Mouse (Mus musculus): ENCODE results near the gene Src. TPM values are rescaled to one million over a fixed set of nuclear protein-coding genes. Genes with fewer than 3 reads are reported as not detected.

The Src gene
- total RNA-seq, 2 experiments from 2014 or later, result 0.42 to 0.75 TPM

DNA sequence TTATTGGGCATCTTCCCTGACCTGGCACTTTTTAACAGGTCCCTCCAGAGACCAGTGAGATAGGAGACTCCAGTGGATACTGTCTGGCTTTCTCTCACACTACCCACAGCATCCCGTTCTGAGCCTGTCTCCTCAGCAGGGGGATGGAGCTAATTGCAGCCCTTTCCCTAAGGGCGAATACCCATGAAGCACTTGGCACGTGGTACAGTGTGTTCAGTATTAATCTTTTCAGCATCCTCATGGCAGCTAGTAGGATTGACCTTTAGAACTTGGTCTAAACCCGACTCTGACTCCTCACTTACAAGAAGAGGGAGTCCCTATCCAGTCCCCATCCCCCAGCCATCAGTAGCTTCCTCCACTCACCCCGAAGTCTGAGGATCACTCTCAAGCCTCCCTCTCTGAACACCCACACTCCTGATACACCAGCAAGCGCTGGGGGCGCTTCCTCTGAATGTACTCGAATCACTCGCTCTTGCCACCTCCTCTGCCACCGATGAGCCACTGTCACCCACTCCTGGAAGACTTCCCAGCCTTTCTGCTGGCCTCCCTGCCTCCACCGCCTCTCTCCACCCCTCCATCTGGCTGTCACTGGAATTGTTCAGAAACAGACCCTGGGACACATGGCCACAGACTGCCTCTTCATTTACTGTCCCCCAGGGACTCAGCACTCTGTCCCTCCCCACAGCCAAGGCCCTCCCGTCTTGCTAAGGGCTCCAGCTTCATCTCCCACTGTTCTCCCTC lies 8.3 kb upstream of the Src start:
- ATAC-seq (replicated peaks; ENCODE audit: low FRiP score, low TSS enrichment, poor library complexity, severe bottlenecking), result no peak

DNA sequence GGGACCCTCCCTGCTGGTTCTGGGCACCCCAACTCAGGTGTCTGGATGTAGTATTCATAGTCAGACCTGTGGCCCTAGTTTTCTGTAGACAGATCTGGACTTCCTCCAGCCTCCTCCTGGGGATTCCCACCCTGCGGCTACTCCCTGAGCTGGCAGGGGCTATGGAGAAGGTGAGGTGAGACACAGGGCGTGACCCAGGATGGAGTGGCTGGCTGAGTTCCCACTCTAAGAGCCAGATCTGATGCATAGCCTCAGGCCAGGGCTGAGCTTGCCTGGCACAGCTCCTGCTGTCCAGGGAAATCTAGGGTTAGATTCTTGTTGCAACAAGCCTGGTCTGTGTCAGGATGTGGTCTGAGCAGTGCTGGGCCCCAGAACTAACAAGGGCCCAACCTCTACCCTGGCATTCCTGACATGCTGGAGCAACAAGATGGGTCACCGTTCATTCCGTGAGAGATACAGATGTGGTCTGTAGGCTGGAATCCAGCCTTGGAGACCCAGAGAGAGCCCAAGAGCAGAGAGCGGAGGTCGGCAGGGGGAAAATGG lies 7.0 kb upstream of the Src start:
- no peak for ATAC-seq (replicated peaks; ENCODE audit: low FRiP score, low TSS enrichment, poor library complexity, severe bottlenecking)

DNA sequence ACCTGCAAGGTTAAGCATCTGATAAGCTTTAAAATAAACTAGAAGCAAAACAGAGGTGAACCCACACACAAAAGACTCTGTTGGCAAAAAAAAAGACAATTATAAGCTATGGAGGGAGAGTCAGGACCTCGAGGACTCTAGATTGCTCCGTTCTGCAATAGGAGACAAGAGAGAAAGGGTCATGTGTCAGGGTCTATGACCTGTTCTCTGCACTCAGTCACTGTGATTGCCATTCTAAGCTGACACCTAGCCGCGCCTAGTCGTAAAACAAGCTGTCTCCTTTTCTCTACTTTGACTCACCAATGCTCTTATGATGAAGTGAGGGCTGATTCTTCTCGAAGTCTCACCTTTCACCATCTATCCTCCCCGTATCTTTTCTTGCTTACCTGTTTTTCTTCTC lies 5.7 kb upstream of the Src start:
- no peak for ATAC-seq (replicated peaks; ENCODE audit: low FRiP score, low TSS enrichment, poor library complexity, severe bottlenecking)

DNA sequence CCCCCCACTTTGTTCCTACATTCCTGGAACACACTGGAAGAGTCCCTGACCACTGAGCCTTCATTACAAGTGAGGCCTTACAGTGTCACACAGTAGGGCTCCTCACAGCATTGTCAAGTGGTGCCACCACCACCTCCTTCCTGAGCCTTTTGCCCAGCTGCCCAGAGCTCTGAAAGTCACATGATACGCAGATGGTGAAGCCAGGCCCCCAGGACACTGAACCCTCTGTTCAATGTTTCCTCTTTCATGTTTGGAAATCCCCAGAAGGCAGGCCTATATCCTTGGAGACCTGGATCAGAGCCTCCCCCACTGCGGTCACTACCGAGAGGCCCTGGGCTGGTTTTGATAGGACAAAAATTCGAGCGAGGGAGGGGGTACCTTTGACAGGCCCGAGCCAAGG lies 1.0 kb upstream of the Src start:
- no peak for ATAC-seq (replicated peaks; ENCODE audit: low FRiP score, low TSS enrichment, poor library complexity, severe bottlenecking)

DNA sequence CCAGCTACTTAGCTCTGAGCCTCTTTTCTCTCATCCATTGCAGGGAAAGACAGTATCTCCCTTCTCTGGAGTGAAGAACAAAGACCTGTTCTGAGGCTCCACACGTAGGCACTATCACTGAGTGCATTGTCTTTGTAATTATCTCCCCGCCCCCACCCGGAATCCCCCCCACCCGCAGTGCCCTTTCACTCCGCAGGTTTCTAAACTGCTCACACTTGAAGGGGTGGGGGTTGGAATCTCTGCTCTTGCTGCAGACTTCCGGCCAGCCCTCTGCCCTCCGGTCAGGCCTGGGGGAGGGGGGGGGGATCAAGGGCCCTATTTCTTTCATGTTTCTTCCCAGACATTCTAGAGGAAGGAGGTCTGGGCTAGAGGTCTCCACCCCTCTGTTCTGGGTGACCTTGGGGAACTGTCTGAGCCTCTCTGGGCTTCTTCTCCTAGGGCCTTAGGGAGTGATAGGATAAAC lies 396 bp downstream of the Src start:
- no peak for ATAC-seq (replicated peaks; ENCODE audit: low FRiP score, low TSS enrichment, poor library complexity, severe bottlenecking)

DNA sequence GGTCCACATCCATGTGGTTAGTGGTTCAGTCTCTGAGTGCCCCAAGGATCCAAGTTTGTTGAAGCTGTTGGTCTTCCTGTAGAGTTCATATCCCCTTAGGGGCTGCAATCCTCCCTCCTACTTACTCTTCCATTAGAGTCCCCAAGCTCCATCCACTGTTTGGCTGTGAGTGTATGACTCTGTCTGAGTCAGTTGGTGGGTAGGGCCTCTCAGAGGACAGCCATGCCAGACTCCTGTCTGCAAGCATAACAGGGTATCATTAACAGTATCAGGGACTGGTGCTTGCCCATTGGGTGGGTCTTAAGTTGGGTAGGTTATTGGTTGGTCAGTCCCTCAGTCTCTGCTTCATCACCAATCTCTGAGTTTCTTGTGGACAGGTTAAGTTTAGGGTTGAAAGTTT lies 1.3 kb downstream of the Src start:
- no peak for ATAC-seq (replicated peaks; ENCODE audit: low FRiP score, low TSS enrichment, poor library complexity, severe bottlenecking)

DNA sequence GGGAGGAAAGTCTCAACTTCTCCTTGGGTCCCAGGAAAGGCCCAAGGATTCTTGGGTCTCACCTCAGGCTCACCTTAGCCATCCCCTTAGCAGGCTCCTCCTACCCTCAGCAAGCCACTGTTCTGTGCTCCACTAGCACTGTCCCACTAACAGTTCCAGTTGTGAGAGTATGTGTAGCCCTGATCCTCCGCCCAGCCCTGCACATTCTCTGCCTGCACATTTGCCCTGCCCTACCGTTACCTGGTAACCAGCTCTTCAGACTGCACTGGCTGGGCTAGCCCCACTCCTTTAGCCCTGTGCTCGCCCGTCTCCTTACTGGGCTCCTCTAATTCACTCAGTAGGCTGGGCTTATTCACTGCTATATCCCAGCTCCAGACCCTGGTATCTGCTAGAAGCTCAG lies 2.2 kb downstream of the Src start:
- ATAC-seq (replicated peaks; ENCODE audit: low FRiP score, low TSS enrichment, poor library complexity, severe bottlenecking), result no peak

DNA sequence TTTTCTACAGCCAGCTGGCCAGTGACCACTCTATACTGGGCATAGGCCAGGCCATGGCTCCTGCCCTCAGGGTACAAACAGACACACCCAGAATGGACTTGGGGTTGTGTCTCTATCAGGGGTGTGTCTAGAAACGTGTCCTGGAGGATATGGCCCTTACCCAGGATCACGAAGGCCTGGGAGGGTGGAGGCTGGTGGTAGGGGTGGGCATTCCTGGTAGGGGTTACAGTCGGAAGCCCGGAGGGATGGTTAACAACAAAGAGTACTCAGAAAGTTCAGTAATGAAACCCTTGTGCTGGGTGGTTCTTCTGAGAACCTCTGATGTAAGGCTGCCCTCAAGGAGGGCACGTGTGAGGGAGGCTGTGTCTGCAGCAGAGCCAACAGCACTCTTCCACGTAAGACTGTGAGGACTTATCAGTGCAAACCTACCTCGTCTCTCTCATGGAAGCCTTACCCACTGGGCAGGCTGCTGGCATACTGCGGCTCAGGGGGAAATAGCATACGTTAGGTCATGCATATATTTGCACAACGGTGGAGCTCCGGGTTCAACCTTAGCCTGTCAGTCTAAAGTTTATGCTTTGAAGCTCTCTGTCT lies 3.9 kb downstream of the Src start:
- no peak for ATAC-seq (replicated peaks; ENCODE audit: low FRiP score, low TSS enrichment, poor library complexity, severe bottlenecking)

DNA sequence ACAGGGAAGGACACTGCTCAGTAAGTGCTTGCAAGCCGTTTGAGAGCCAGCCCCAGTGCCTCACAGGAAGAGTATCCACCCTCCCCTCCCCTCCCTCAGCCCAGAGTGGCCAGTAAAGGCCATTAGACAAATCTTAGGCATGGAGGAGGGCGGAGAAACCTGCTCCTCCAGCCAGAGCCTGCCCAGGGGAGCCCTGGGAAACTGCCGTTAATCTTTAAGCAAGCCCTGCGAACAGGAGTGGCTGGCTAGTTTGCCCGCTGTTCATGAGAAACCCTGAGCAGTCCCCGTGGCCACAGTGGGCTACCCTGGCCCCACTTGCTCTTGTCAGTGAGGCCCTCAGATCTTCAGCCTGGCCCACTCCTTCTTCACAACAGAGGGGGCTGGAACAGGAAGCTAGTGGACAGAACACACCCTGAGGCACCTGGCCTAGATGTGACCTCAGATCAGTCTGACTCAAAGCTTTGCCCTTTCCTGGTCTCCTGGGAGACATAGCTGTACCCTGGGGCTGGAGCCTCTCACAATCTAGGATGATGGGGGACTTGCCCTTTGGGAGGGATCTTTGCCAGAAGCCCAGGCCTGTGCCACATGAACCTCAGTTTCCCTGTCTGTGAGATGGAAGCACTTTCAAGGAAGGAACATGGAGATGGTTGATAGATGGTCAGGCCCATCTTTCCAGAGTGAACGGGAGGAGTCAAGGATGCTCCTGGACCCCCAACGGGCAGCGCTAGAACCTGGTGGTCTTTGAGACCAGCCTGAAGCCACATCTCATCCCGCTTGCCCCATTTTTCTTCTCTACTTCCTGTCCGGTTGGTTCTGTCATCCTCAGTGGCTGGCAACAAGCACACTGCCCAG lies 4.8 kb downstream of the Src start:
- ATAC-seq (replicated peaks; ENCODE audit: low FRiP score, low TSS enrichment, poor library complexity, severe bottlenecking), result no peak

DNA sequence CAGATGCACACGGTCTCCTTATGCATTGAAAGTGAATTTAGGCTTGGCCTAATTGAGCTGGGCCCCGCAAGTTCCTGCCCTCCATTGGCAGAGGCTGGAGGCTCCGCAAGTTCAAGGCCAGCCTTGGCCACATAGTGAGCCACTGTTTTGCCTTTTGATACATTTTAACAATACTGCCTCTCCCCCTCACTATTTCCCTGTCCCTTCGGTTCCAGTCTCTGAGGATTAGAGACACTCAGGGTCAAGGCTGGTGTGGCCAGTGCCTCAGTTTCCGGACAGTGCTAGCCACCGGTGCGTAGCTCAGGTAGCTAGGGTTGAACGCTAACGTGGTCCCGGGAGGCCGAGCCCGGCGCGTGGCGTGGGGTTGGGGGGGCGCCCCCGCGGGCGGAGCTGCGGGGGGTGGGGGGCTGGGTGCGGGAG lies 5.5 kb downstream of the Src start:
- ATAC-seq (replicated peaks; ENCODE audit: low FRiP score, low TSS enrichment, poor library complexity, severe bottlenecking), result no peak

DNA sequence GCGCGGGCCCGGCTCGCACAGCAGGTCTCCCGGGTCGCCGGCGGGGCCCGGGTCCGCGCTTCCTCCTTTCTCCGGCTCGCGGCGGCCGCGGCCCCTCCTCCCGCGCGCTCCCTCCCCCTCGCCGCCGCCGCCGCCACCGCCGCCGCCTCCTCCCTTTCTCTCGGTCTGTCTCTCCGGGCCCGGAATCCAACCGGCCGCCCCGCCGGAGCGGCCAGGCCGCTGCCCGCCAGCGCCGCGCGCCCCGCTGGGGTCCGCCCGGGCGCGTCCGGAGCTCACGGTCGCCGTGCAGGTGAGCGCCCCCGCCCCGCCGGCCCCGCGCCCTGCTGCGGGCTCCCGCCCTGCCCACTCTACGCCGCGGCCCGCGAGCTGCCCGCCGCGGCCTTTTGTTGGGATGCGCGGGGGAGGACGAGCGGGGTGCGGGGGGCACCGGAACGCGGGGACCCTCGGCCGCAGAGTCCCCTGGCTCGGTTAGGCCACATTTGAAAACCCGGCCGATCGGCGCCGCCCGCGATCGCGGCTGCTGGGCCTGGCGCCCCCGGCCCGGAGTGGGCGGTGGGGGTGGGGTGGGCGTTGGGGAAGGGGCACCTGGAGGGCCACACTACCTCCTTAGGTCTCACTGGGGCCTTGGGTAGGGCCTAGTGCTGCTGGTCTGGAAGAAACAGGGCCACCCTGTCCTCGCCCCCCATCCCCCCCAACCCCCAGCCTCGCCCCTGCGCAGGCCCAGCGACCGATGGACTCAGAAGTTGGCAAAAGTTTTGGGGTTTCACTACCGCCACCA lies 6.1 kb downstream of the Src start:
- ATAC-seq (replicated peaks; ENCODE audit: low FRiP score, low TSS enrichment, poor library complexity, severe bottlenecking), result no peak

DNA sequence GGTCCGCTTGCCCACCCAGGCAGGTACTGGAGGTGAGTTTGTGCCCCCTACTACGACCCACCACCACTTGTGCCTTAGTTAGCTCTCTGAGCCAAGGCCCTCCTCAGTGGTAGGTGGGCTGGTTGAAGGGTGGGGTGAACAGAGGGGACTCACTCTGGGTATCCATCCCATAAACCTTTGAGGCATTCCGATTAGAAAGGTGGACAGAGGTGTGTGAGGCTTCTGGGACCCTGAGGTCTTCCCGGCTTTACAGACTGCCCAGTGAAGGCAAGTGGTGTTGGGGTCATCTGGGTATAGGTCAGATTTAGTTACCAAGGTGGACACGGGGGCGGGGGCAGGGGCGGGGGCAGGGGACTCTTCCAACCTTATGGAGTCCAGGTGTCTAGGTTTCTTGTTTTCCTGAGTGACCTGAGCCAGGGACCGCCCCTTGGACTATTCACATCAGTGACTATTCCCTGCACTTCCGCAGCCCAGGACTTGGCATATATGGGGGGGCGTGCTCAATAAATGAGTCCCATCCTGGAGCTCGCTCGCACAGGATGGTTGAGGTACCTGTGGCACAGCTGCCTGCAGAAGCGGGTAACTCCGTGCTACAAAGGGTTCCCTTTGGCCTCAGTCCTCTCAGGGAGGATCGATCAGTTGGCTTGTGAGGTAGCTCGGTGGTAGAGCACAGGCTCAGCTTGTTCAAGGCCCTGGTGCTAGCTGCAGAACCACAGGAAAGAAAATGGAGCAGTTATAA lies 6.8 kb downstream of the Src start:
- ATAC-seq (replicated peaks; ENCODE audit: low FRiP score, low TSS enrichment, poor library complexity, severe bottlenecking), result no peak

DNA sequence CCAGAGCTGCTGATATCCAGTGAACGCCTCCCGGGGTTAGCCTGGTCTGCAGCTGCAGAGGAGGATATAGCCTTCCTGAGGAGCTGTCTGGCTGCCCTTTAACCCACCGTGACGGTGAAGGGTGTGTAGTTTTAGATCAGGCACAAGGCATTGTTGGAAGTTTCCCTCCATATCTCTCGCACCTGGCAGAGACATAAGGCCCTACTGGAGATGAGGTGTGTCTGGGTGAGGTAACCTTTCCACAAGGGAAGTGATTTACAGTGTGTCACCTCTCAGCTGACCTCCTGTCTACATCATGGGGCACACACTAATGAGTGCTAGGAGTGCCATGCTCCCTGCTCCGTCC lies 7.4 kb downstream of the Src start:
- ATAC-seq (replicated peaks; ENCODE audit: low FRiP score, low TSS enrichment, poor library complexity, severe bottlenecking), result no peak

DNA sequence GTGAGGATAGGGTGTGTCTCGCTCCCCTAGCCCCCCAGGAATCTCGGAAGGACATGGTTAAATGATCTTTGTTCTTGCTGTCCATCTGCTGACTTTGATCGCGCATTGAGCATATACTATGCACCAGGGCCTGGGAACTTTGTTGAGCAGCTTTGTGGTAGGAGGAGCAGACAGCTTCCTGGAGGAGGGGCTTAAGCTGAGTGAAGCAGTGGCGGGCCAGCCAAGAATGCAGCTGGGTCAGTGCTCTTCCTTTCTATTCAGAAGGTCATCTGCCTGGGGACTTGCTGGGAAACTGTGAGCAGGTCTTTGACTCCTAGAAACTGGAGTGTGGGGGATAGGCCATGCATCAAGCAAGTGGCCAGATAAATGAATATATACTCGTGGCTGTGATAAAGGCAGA lies 7.9 kb downstream of the Src start:
- no peak for ATAC-seq (replicated peaks; ENCODE audit: low FRiP score, low TSS enrichment, poor library complexity, severe bottlenecking)

DNA sequence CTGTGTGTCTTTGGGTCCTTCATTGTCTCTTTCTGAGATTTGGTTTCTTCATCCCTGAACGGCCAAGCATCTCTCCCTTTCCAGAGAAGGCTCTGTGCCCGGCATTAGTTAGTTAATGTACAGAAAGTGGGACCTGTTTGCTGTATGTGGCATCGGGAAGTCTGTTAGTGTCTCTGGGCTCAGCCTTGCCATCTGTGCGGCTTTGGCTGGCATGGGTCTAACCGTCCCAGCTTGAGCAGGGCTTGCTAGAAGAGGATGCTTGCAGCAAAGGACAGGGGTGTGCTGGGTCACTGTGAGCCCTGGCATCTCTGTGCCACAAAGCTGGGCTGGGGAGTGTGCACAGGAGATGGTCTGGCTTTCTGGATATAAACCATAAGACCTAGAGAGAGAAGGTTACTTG lies 8.9 kb downstream of the Src start:
- ATAC-seq (replicated peaks; ENCODE audit: low FRiP score, low TSS enrichment, poor library complexity, severe bottlenecking), result no peak

DNA sequence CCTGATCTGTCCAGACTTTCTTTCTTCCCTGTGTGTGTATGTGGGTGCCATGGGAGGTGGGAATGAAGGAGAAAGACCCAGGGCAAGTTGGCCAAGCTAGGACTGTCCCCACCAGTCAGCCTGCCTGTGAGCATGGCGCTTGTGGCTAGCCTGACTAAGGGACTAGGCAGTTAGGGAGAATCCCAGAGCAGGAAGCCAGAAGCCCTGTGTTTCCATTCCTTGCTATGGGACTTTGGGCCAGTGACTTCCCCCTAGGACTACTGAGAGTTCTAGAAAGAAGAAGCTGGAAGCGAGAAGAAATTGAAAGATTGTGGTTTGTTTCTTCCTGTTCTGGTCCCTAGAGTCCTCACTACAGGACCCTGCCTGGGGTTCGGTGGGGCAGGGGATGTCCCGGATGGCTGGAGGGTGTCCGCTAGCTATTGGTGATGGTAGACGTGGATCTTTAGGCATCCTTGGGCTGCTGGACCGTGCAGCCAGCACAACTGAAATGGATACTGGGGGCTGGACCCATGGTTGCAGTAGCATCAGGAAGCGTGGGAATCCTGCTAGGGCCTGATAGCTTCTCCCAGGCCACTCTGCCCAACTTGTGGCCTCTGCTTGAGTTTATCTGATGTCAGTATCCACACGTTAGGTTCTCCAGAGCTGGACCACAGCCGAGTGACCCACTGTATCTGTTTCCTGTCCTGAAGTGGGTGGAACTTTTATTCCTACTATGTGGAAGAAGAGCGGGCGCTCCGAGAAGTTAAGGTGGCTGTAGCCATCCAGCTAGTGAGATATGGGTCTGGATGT lies 10.3 kb downstream of the Src start:
- ATAC-seq (replicated peaks; ENCODE audit: low FRiP score, low TSS enrichment, poor library complexity, severe bottlenecking), result no peak

DNA sequence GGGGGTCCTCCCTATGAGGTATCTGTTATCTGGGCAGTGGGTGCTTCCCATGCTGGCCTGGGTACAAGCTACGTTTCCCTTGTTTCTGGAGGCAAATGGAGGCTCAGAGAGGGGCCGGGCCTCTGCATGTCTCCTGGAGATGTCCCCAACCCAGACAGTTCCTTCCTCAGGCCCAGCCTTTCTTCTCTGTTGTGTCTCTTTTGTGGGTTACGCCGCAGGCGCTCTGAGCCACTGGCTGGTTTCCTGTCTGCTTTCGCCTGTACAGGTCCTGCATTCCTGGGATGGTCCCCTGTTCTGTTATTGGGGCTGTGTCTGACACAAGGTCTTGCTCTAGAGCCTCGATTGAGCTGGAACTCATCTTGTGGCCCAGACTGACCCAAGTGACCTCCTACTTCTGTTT lies 11.5 kb downstream of the Src start:
- no peak for ATAC-seq (replicated peaks; ENCODE audit: low FRiP score, low TSS enrichment, poor library complexity, severe bottlenecking)

DNA sequence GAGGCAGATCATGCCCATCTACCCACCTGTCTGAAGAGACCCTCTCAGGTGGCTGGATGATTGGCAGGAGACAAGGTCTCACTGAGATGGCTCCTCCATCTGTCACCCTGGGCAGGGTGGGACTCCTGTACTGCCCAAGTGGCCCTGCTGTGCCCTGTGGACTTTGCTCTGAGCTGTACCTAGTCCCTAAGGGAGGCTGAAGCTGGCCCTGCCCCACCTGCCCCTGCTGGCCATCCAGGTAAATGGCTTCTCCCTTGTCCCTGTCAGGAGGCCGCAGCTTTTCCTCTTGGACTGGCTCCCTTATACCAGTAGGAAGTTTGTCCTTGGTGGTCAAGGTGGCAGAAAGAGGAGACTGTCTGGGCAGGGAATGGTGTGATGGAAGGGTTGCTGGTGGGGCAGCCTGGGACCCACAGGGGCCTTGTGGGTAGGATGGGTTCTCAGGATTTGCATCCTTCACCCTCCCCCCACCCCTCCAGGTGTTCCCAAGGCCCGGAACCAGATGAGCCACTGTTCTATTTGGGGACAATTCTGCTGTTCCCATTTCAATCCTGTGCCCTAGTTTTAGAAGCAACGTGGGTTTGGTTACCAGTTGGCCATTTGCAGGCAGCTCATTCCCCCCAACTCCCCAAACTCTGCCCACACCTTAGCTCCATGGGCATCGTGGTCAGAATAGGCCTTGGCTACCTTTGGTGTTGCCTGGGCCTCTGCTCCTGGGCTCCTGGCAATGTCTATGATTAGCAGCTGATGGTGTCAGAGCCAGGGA lies 12.6 kb downstream of the Src start:
- ATAC-seq (replicated peaks; ENCODE audit: low FRiP score, low TSS enrichment, poor library complexity, severe bottlenecking), result no peak

All from megakaryocyte-erythroid progenitor cell, adult 5-6 weeks (primary cell).